Mouse (Mus musculus): Measurements from ENCODE around the gene Msn. TPM values are rescaled to one million over a fixed set of nuclear protein-coding genes. Genes with fewer than 3 reads are reported as not detected.
"Not testable (repeated sequence)": the region's sequence is repeated elsewhere in the genome, so short reads cannot be mapped to it uniquely, and the experiment has no call there.

Gene Msn
- polyA plus RNA-seq, 1 experiment from 2014 or later, result 35.5 TPM

- H3K9ac ChIP-seq (ENCODE audit: low read depth, low read length), result no peak overlapping the region
- no peak overlapping the region for H3K27ac ChIP-seq (ENCODE audit: low read depth, low read length)
- H3K27me3 ChIP-seq (replicated peaks; ENCODE audit: control insufficient read depth, insufficient read depth, low read length), result no peaks in the 10 kb centered on the region
- no peaks in the 10 kb centered on the region for H3K4me1 ChIP-seq (ENCODE audit: control insufficient read depth, insufficient read depth, low read depth, low read length)
- ATAC-seq, result no peak
- WGBS, result 0% methylated on average over 1 of the region's 1 CpGs
- no peaks in the 10 kb centered on the region for H3K36me3 ChIP-seq (ENCODE audit: control insufficient read depth, insufficient read depth, low read length)
- H3K9me3 ChIP-seq (ENCODE audit: control insufficient read depth, low read length), result no peaks in the 10 kb centered on the region
- H3K4me2 ChIP-seq (ENCODE audit: low read length), result no peak overlapping the region
- no peak overlapping the region for H3K4me3 ChIP-seq (ENCODE audit: low read length)
Measured at GRCm38 (mm10) chrX:96178437-96178836, 82.6 kb downstream of the Msn start.

GRCm38 (mm10) chrX:96184100-96184732, 88.4 kb downstream of the Msn start:
- Histone ChIP-seq H3K9me3 (ENCODE audit: control insufficient read depth, low read length) (no peaks in the 10 kb centered on the region), H3K4me2 (ENCODE audit: low read length) (no peak overlapping the region), H3K4me3 (ENCODE audit: low read length) (no peak overlapping the region), H3K9ac (ENCODE audit: low read depth, low read length) (no peak overlapping the region), H3K36me3 (ENCODE audit: control insufficient read depth, insufficient read depth, low read length) (no peaks in the 10 kb centered on the region), H3K4me1 (ENCODE audit: control insufficient read depth, insufficient read depth, low read depth, low read length) (no peaks in the 10 kb centered on the region), H3K27ac (ENCODE audit: low read depth, low read length) (no peak overlapping the region), H3K27me3 (replicated peaks; ENCODE audit: control insufficient read depth, insufficient read depth, low read length) (no peaks in the 10 kb centered on the region)
- WGBS, result 66% methylated on average over 5 of the region's 5 CpGs
- ATAC-seq, result 0 out of 2 replicates have a peak, but pooled peaks have one; percentile 68

- WGBS, result 85% methylated on average over 3 of the region's 3 CpGs
- not testable (repeated sequence) for H3K4me2 ChIP-seq (ENCODE audit: low read length); H3K9ac ChIP-seq (ENCODE audit: low read depth, low read length); H3K4me1 ChIP-seq (ENCODE audit: control insufficient read depth, insufficient read depth, low read depth, low read length); H3K27me3 ChIP-seq (replicated peaks; ENCODE audit: control insufficient read depth, insufficient read depth, low read length); H3K9me3 ChIP-seq (ENCODE audit: control insufficient read depth, low read length); H3K27ac ChIP-seq (ENCODE audit: low read depth, low read length); ATAC-seq; H3K4me3 ChIP-seq (ENCODE audit: low read length); H3K36me3 ChIP-seq (ENCODE audit: control insufficient read depth, insufficient read depth, low read length)
Measured at GRCm38 (mm10) chrX:96205143-96205542, 109.3 kb downstream of the Msn start.

GRCm38 (mm10) chrX:96206872-96207271, 111.0 kb downstream of the Msn start:
- Histone ChIP-seq H3K9me3 (ENCODE audit: control insufficient read depth, low read length) (no peaks in the 10 kb centered on the region), H3K4me3 (ENCODE audit: low read length) (no peak overlapping the region), H3K4me1 (ENCODE audit: control insufficient read depth, insufficient read depth, low read depth, low read length) (no peaks in the 10 kb centered on the region), H3K4me2 (ENCODE audit: low read length) (no peak overlapping the region), H3K27me3 (replicated peaks; ENCODE audit: control insufficient read depth, insufficient read depth, low read length) (no peaks in the 10 kb centered on the region), H3K27ac (ENCODE audit: low read depth, low read length) (no peak overlapping the region), H3K36me3 (ENCODE audit: control insufficient read depth, insufficient read depth, low read length) (no peaks in the 10 kb centered on the region), H3K9ac (ENCODE audit: low read depth, low read length) (no peak overlapping the region)
- WGBS, result 57% methylated on average over 1 of the region's 1 CpGs
- ATAC-seq, result no peak

GRCm38 (mm10) chrX:96218088-96218487, 122.2 kb downstream of the Msn start:
- H3K27me3 ChIP-seq (replicated peaks; ENCODE audit: control insufficient read depth, insufficient read depth, low read length), result no peaks in the 10 kb centered on the region
- no peak overlapping the region for H3K27ac ChIP-seq (ENCODE audit: low read depth, low read length)
- H3K4me1 ChIP-seq (ENCODE audit: control insufficient read depth, insufficient read depth, low read depth, low read length), result no peaks in the 10 kb centered on the region
- no peak overlapping the region for H3K9ac ChIP-seq (ENCODE audit: low read depth, low read length)
- no peak for ATAC-seq
- H3K36me3 ChIP-seq (ENCODE audit: control insufficient read depth, insufficient read depth, low read length), result no peaks in the 10 kb centered on the region
- no peaks in the 10 kb centered on the region for H3K9me3 ChIP-seq (ENCODE audit: control insufficient read depth, low read length)
- no peak overlapping the region for H3K4me3 ChIP-seq (ENCODE audit: low read length)
- no peak overlapping the region for H3K4me2 ChIP-seq (ENCODE audit: low read length)
- 60% methylated on average over 1 of the region's 1 CpGs for WGBS

Other genes with a start within 250 kb of the Msn start
- 107 and 112 TPM in 2 replicates for gene Las1l, start 139.1 kb upstream of the Msn start, polyA plus RNA-seq (2015; fragmentation: Nextera tagmentation; extraction: Ambion mirVana)
- gene Vsig4, start 197.4 kb downstream of the Msn start, polyA plus RNA-seq (2015; fragmentation: Nextera tagmentation; extraction: Ambion mirVana), result 0.14 TPM in 1 of 2 replicates, not detected in the other